Mouse (Mus musculus) intestine, postnatal 0 days (tissue): ENCODE measurements around the gene Ppp1r12b. TPM values are rescaled to one million over a fixed set of nuclear protein-coding genes. Genes with fewer than 3 reads are reported as not detected.
A peak's percentile ranks its signal among the peaks of the same experiment; 100 is the strongest.

Experiments
- ATAC-seq: fragments of 200-750 bp; cut with Nextera tagmentation; 2 replicates; pipeline ENCODE4 v1.8.0; 2017; ENCODE audit warnings: mild to moderate bottlenecking, moderate TSS enrichment, moderate library complexity
- H3K27ac ChIP-seq: fragments of 300-500 bp; sonication (generic); 2 replicates; pipeline ENCODE4 v1.5.1; 2014; ENCODE audit warnings: mild to moderate bottlenecking, low read depth, low read length, moderate library complexity
- H3K27me3 ChIP-seq: fragments of 300-500 bp; sonication (generic); replicated peaks from 2 replicates; pipeline ENCODE4 v1.6.1; 2014; ENCODE audit warnings: low read length, mixed read lengths; ENCODE audit not compliant: control insufficient read depth, insufficient read depth
- H3K36me3 ChIP-seq: fragments of 300-500 bp; sonication (generic); 2 replicates; pipeline ENCODE4 v1.6.1; 2014; ENCODE audit warnings: mild to moderate bottlenecking, moderate library complexity; ENCODE audit not compliant: control insufficient read depth, insufficient read depth
- H3K4me1 ChIP-seq: fragments of 300-500 bp; sonication (generic); replicated peaks from 2 replicates; pipeline ENCODE4 v1.6.1; 2014; ENCODE audit warnings: antibody characterized with exemption, low read length, mixed read lengths; ENCODE audit not compliant: control insufficient read depth, insufficient read depth
- H3K4me2 ChIP-seq: fragments of 300-500 bp; sonication (generic); replicated peaks from 2 replicates; pipeline ENCODE4 v1.6.1; 2014; ENCODE audit warnings: low read depth, mild to moderate bottlenecking, moderate library complexity
- H3K4me3 ChIP-seq: fragments of 300-500 bp; sonication (generic); 2 replicates; pipeline ENCODE4 v1.5.1; 2014; ENCODE audit warnings: low read depth, low read length
- H3K9ac ChIP-seq: fragments of 300-500 bp; sonication (generic); 2 replicates; pipeline ENCODE4 v1.6.1; 2014; ENCODE audit warnings: mild to moderate bottlenecking, low read depth, low read length
- H3K9me3 ChIP-seq: fragments of 300-500 bp; sonication (generic); 2 replicates; pipeline ENCODE4 v1.6.1; 2016; ENCODE audit warnings: mixed run types; ENCODE audit not compliant: control insufficient read depth
- CTCF ChIP-seq: sonication (generic); IDR thresholded peaks from 2 replicates; pipeline ENCODE4 v1.5.1; 2016; ENCODE audit warnings: low read depth, mild to moderate bottlenecking, control low read depth, antibody characterized with exemption, moderate library complexity
- WGBS: fragments of 180-500 bp; shearing (Covaris S2); extraction: QIAGEN DNeasy Blood & Tissue Kit; methylation state at CpG from one replicate; pipeline ENCODE4 v1.1.7; 2014; 5-methylcytosine and 5-hydroxymethylcytosine counted together
- polyA plus RNA-seq: library from polyadenylated mRNA; unstranded; fragments of >200 nt; fragmentation: Nextera tagmentation; extraction: Ambion mirVana; gene quantifications from 2 replicates; pipeline ENCODE4 v1.2.1, GENCODE M21; 2015

Gene Ppp1r12b
- polyA plus RNA-seq, 1 experiment from 2014 or later: 11.5 TPM

DNA sequence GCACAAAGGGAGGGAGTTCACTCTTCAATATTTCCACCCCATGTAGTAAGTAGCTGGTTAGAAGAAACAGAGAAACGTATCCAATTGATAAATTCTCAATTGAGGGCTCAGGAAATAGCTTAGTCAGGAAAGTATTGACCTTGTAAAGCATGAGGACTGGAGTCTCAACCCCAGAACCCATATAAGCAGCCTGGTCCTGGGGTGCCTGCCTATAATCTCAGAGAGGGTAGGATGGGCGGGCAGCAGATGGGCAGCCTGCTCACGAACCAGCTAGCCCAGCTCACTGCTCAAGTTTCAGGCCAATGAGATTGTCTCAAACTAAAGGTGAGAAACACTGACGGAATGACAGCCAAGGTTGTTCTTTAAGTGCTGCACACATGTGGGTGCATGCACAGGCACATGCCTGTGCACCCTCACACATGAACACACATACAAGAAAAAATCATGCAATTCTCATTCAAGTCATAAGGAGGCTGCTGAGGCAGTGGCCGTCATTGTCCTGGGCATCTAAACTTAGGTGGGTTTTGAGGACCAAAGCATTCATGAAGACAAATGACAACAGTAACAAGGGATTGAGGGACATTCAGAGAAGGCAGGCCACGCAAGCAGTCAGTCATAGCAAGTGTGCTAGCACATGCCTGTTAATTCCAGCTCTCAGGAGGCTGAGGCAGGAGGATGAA is 137.7 kb downstream of the Ppp1r12b start:
- no peaks in the 10 kb centered on the region for H3K9me3 ChIP-seq
- H3K27me3 ChIP-seq: no peaks in the 10 kb centered on the region
- H3K36me3 ChIP-seq: no peaks in the 10 kb centered on the region
- ATAC-seq: no peak
- no peak overlapping the region for H3K9ac ChIP-seq
- WGBS: 91% methylated on average over 6 of the region's 6 CpGs
- no peaks in the 10 kb centered on the region for H3K4me1 ChIP-seq
- H3K4me3 ChIP-seq: no peak overlapping the region
- no peak overlapping the region for H3K27ac ChIP-seq
- no peak overlapping the region for H3K4me2 ChIP-seq
- TF ChIP-seq CTCF: no peak

DNA sequence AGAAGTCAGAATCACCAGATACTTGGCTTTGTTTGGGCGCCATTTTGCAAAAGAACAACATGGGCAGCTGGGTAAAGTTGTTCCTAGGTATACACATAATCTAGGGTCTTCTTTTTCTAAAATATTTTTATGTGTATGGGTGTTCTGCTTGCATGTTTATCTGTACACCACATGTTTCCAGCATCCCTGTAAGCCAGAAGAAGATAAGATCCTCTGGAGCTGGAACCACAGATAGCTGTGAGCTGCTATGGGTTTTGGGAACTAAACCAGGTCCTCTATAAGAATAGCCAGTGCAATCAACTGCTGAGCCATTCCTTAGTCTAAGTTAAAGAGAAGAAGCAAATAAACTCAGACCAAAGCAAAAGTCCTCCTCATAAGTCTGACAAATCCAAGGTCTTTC is 138.6 kb downstream of the Ppp1r12b start:
- H3K4me3 ChIP-seq: no peak overlapping the region
- H3K27me3 ChIP-seq: no peaks in the 10 kb centered on the region
- no peaks in the 10 kb centered on the region for H3K4me1 ChIP-seq
- no peak overlapping the region for H3K9ac ChIP-seq
- H3K36me3 ChIP-seq: no peaks in the 10 kb centered on the region
- no peak for ATAC-seq
- WGBS: 93% methylated on average over 1 of the region's 1 CpGs
- TF ChIP-seq CTCF: no peak
- H3K9me3 ChIP-seq: no peaks in the 10 kb centered on the region
- H3K27ac ChIP-seq: no peak overlapping the region
- no peak overlapping the region for H3K4me2 ChIP-seq

- no peak for TF ChIP-seq CTCF
- WGBS: 61% methylated on average over 6 of the region's 6 CpGs
- Histone ChIP-seq H3K9me3 (no peaks in the 10 kb centered on the region), H3K4me3 (no peak overlapping the region), H3K36me3 (no peaks in the 10 kb centered on the region), H3K4me2 (no peak overlapping the region), H3K27me3 (no peaks in the 10 kb centered on the region), H3K9ac (no peak overlapping the region), H3K27ac (no peak overlapping the region), H3K4me1 (no peaks in the 10 kb centered on the region)
- no peak for ATAC-seq
Observed at GRCm38 (mm10) chr1:134816617-134817016, 139.1 kb downstream of the Ppp1r12b start.

GRCm38 (mm10) chr1:134815748-134816147 is 140.0 kb downstream of the Ppp1r12b start:
- no peak for TF ChIP-seq CTCF
- H3K9me3 ChIP-seq: no peaks in the 10 kb centered on the region
- no peaks in the 10 kb centered on the region for H3K27me3 ChIP-seq
- H3K4me3 ChIP-seq: no peak overlapping the region
- no peak for ATAC-seq
- no peaks in the 10 kb centered on the region for H3K36me3 ChIP-seq
- H3K4me2 ChIP-seq: no peak overlapping the region
- H3K4me1 ChIP-seq: no peaks in the 10 kb centered on the region
- H3K9ac ChIP-seq: no peak overlapping the region
- 76% methylated on average over 3 of the region's 3 CpGs for WGBS
- no peak overlapping the region for H3K27ac ChIP-seq

- no peak for ATAC-seq
- TF ChIP-seq CTCF: no peak
- WGBS: 77% methylated on average over 9 of the region's 9 CpGs
- no peaks in the 10 kb centered on the region for H3K36me3 ChIP-seq
- H3K27me3 ChIP-seq: no peaks in the 10 kb centered on the region
- no peaks in the 10 kb centered on the region for H3K9me3 ChIP-seq
- no peak overlapping the region for H3K4me2 ChIP-seq
- H3K4me1 ChIP-seq: no peaks in the 10 kb centered on the region
- H3K9ac ChIP-seq: no peak overlapping the region
- no peak overlapping the region for H3K27ac ChIP-seq
- H3K4me3 ChIP-seq: no peak overlapping the region
Observed at GRCm38 (mm10) chr1:134805471-134805870, 150.3 kb downstream of the Ppp1r12b start.

GRCm38 (mm10) chr1:134804373-134804772 is 151.4 kb downstream of the Ppp1r12b start:
- Histone ChIP-seq H3K4me1 (no peaks in the 10 kb centered on the region), H3K36me3 (no peaks in the 10 kb centered on the region; the same call in 1 of the 2 replicates), H3K27me3 (no peaks in the 10 kb centered on the region), H3K27ac (peak overlapping the region; percentile 55; the same call in 1 of the 2 replicates), H3K4me3 (no peak overlapping the region), H3K9ac (no peak overlapping the region), H3K9me3 (no peaks in the 10 kb centered on the region), H3K4me2 (0 out of 2 replicates have a peak overlapping the region, but pooled peaks have one; percentile 11)
- TF ChIP-seq CTCF: no peak
- ATAC-seq: no peak
- 59% methylated on average over 5 of the region's 5 CpGs for WGBS
